Mouse (Mus musculus) neural tube, embryonic 11.5 days (tissue): ENCODE data around the gene Mycbpap. TPM values are rescaled to one million over a fixed set of nuclear protein-coding genes. Genes with fewer than 3 reads are reported as not detected.

Experiments
- ATAC-seq: fragments of 200-750 bp; cut with Nextera tagmentation; 2 replicates; pipeline ENCODE4 v1.8.0; 2017; ENCODE audit warnings: moderate number of reproducible peaks, mild to moderate bottlenecking, moderate TSS enrichment, moderate library complexity; ENCODE audit not compliant: insufficient read depth, low FRiP score, low TSS enrichment
- DNase-seq: peaks from one replicate; pipeline ENCODE4 v3.0.0-alpha.2; 2015; ENCODE audit warnings: low spot score
- H3K27ac ChIP-seq: fragments of 300-500 bp; sonication (generic); 2 replicates; pipeline ENCODE4 v1.5.1; 2014; ENCODE audit warnings: low read depth, mild to moderate bottlenecking, low read length
- H3K27me3 ChIP-seq: fragments of 300-500 bp; sonication (generic); 2 replicates; pipeline ENCODE4 v1.6.1; 2014; ENCODE audit warnings: mild to moderate bottlenecking, low read length, mixed read lengths; ENCODE audit not compliant: control insufficient read depth, insufficient read depth
- H3K36me3 ChIP-seq: fragments of 300-500 bp; sonication (generic); 2 replicates; pipeline ENCODE4 v1.6.1; 2014; ENCODE audit warnings: mild to moderate bottlenecking, low read length, moderate library complexity, mixed read lengths; ENCODE audit not compliant: control insufficient read depth, insufficient read depth
- H3K4me1 ChIP-seq: fragments of 300-500 bp; sonication (generic); 2 replicates; pipeline ENCODE4 v1.6.1; 2014; ENCODE audit warnings: low read length, mixed read lengths; ENCODE audit not compliant: control insufficient read depth, insufficient read depth
- H3K4me2 ChIP-seq: fragments of 300-500 bp; sonication (generic); 2 replicates; pipeline ENCODE4 v1.6.1; 2014; ENCODE audit warnings: low read depth, mild to moderate bottlenecking, moderate library complexity
- H3K4me3 ChIP-seq: fragments of 300-500 bp; sonication (generic); 2 replicates; pipeline ENCODE4 v1.5.1; 2014; ENCODE audit warnings: low read depth, low read length
- H3K9ac ChIP-seq: fragments of 300-500 bp; sonication (generic); 2 replicates; pipeline ENCODE4 v1.6.1; 2014; ENCODE audit warnings: mild to moderate bottlenecking, low read length
- H3K9me3 ChIP-seq: fragments of 300-500 bp; sonication (generic); 2 replicates; pipeline ENCODE4 v1.6.1; 2016; ENCODE audit warnings: low read length; ENCODE audit not compliant: control insufficient read depth
- WGBS: fragments of 180-500 bp; shearing (Covaris S2); extraction: QIAGEN DNeasy Blood & Tissue Kit; methylation state at CpG from one replicate; pipeline ENCODE4 v1.1.7; 2014; 5-methylcytosine and 5-hydroxymethylcytosine counted together
- polyA plus RNA-seq: library from polyadenylated mRNA; unstranded; fragments of >200 nt; fragmentation: Nextera tagmentation; extraction: Ambion mirVana; gene quantifications from 2 replicates; pipeline ENCODE4 v1.2.1, GENCODE M21; 2014

Mycbpap gene
- polyA plus RNA-seq = 1.4 and 3.2 TPM in 2 replicates

DNA sequence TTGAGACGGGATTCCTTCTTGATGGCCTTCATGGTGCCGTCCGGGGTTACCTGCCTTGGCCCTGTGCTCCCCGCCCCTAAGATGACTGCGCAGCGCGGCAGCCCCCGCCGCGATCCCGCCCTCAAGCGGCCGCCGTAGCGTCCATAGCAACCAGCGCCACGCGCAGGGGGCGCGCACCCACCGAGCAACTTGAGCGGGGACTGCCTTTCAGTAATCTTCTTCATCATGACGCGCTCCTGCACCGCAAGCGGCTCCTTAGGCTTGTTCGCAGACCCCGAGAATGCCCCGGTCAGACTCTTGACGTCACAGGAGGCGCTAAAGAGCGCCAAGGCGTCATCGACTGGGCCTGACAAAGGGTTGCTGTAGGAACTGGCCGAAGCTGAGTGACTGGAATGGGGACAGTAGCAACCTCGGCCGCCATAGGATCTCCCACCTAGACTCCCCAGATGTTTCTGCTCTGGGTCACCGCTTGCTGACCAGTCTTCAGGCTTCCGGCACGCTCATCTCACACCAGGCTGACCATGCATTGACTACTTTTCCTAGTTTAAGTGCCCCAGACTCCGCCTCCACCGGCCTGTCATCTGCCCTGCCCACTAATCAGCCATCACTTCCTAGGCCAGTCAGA lies at the start of gene Mycbpap:
Gene Mycbpap (minus strand): TSS at position 524 of the 625 bp plus-strand sequence.
- Histone ChIP-seq H3K4me1 (peaks cover 8% of the 10 kb centered on the region; the same call in 1 of the 2 replicates), H3K9me3 (no peaks in the 10 kb centered on the region), H3K27ac (no peak within 1 kb of the TSS), H3K36me3 (no peaks in the 10 kb centered on the region), H3K9ac (peak within 1 kb of the TSS; percentile 62), H3K4me2 (peak within 1 kb of the TSS; percentile 93), H3K4me3 (peak within 1 kb of the TSS; percentile 54), H3K27me3 (no peaks in the 10 kb centered on the region)
- WGBS = 2% methylated on average over 42 of the region's 42 CpGs
- DNase-seq (peak; percentile 77), ATAC-seq (peak; percentile 73)

- H3K4me2 ChIP-seq = no peak overlapping the region
- ATAC-seq = no peak
- H3K36me3 ChIP-seq = no peaks in the 10 kb centered on the region
- no peak for DNase-seq
- H3K4me1 ChIP-seq = no peaks in the 10 kb centered on the region; the same call in 1 of the 2 replicates
- 46% methylated on average over 9 of the region's 9 CpGs for WGBS
- peaks cover 5% of the 10 kb centered on the region for H3K27me3 ChIP-seq
- no peak overlapping the region for H3K9ac ChIP-seq
- no peaks in the 10 kb centered on the region for H3K9me3 ChIP-seq
- H3K27ac ChIP-seq = 0 out of 2 replicates have a peak overlapping the region, but pooled peaks have one; percentile 42
- no peak overlapping the region for H3K4me3 ChIP-seq
Measured at GRCm38 (mm10) chr11:94570612-94571011, 49.1 kb upstream of the Mycbpap start.

GRCm38 (mm10) chr11:94567326-94567725 lies 45.8 kb upstream of the Mycbpap start:
- Histone ChIP-seq H3K9ac (no peak overlapping the region), H3K9me3 (no peaks in the 10 kb centered on the region), H3K27ac (no peak overlapping the region), H3K36me3 (no peaks in the 10 kb centered on the region), H3K4me3 (no peak overlapping the region), H3K4me1 (peaks cover 6% of the 10 kb centered on the region; the same call in 1 of the 2 replicates), H3K4me2 (no peak overlapping the region), H3K27me3 (peaks cover 19% of the 10 kb centered on the region)
- ATAC-seq = no peak
- no peak for DNase-seq
- 92% methylated on average over 7 of the region's 7 CpGs for WGBS

- Histone ChIP-seq H3K4me1 (peaks cover 6% of the 10 kb centered on the region; the same call in 1 of the 2 replicates), H3K27me3 (peaks cover 19% of the 10 kb centered on the region), H3K9me3 (no peaks in the 10 kb centered on the region), H3K4me2 (no peak overlapping the region), H3K4me3 (no peak overlapping the region), H3K36me3 (no peaks in the 10 kb centered on the region), H3K27ac (no peak overlapping the region), H3K9ac (no peak overlapping the region)
- ATAC-seq (no peak), DNase-seq (no peak)
- WGBS = 80% methylated on average over 6 of the region's 6 CpGs
Measured at GRCm38 (mm10) chr11:94566534-94566933, 45.0 kb upstream of the Mycbpap start.

GRCm38 (mm10) chr11:94565151-94565479 lies 43.6 kb upstream of the Mycbpap start:
- Histone ChIP-seq H3K27ac (no peak overlapping the region), H3K9me3 (no peaks in the 10 kb centered on the region), H3K4me2 (peak overlapping the region; percentile 30), H3K27me3 (peaks cover 19% of the 10 kb centered on the region), H3K4me3 (no peak overlapping the region), H3K9ac (no peak overlapping the region), H3K36me3 (no peaks in the 10 kb centered on the region), H3K4me1 (peaks cover 6% of the 10 kb centered on the region; the same call in 1 of the 2 replicates)
- DNase-seq (no peak), ATAC-seq (no peak)
- 12% methylated on average over 16 of the region's 16 CpGs for WGBS

- DNase-seq (peak; percentile 67), ATAC-seq (no peak; the same call in 1 of the 2 replicates)
- Histone ChIP-seq H3K4me1 (peaks cover 6% of the 10 kb centered on the region; the same call in 1 of the 2 replicates), H3K9me3 (no peaks in the 10 kb centered on the region), H3K36me3 (no peaks in the 10 kb centered on the region), H3K9ac (0 out of 2 replicates have a peak within 1 kb of the TSS, but pooled peaks have one; percentile 18), H3K4me3 (0 out of 2 replicates have a peak within 1 kb of the TSS, but pooled peaks have one; percentile 11), H3K27ac (no peak within 1 kb of the TSS), H3K4me2 (peak within 1 kb of the TSS; percentile 30), H3K27me3 (peaks cover 19% of the 10 kb centered on the region)
- 4% methylated on average over 35 of the region's 35 CpGs for WGBS
Measured at GRCm38 (mm10) chr11:94564437-94565150, 43.1 kb upstream of the Mycbpap start, which contains the start of gene Chad. TSS of gene Chad (plus strand) at chr11:94565047.

DNA sequence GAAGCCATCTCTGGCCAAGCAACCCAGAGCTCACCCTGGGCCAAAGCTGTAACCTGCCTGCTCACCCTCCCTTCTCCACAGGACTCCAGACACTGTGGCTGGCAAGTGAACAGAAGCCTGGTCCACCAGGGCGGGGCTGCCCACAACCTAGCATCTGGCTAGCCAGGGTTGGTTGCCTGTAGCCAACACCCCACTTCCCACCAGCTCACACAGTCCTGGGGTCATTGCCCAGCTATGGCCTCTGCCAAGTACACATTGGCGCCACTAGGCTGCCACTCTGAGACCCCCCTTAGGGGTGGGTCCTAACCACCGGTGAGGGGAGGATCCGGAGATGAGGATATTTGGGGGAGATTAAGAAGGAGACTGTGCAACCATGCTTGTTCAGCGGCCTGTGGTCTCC lies 42.3 kb upstream of the Mycbpap start:
- Histone ChIP-seq H3K4me2 (no peak overlapping the region), H3K9me3 (no peaks in the 10 kb centered on the region), H3K36me3 (no peaks in the 10 kb centered on the region), H3K4me3 (no peak overlapping the region), H3K9ac (no peak overlapping the region), H3K4me1 (peaks cover 6% of the 10 kb centered on the region; the same call in 1 of the 2 replicates), H3K27ac (no peak overlapping the region), H3K27me3 (peaks cover 19% of the 10 kb centered on the region)
- no peak for ATAC-seq
- DNase-seq = no peak
- 58% methylated on average over 5 of the region's 5 CpGs for WGBS

DNA sequence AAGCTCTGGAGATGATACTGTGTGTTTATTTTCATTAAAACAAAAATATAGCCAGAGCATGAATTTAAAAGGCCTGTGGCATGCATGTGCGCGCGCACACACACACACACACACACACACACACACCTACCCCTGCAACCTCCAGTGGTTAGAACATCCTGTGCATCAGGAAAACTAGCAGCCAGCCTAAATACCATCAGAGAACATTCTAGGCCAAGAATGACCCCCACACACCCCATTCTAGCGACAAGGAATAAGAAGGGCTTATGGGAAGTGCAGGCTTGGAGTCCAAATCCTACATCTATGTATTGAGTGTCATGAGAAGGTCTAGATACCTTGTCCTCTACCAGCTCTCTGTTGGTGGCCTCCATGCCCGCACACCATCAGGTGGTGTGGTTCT lies 41.8 kb upstream of the Mycbpap start:
- H3K9me3 ChIP-seq = no peaks in the 10 kb centered on the region
- peaks cover 6% of the 10 kb centered on the region; the same call in 1 of the 2 replicates for H3K4me1 ChIP-seq
- DNase-seq (no peak), ATAC-seq (no peak)
- H3K36me3 ChIP-seq = no peaks in the 10 kb centered on the region
- no peak overlapping the region for H3K9ac ChIP-seq
- 96% methylated on average over 5 of the region's 5 CpGs for whole genome bisulfite sequencing
- H3K27ac ChIP-seq = no peak overlapping the region
- H3K4me2 ChIP-seq = no peak overlapping the region
- peaks cover 19% of the 10 kb centered on the region for H3K27me3 ChIP-seq
- H3K4me3 ChIP-seq = no peak overlapping the region
